Mouse (Mus musculus) thymus, adult 2 months (tissue): ENCODE results near the gene Pafah2.

Source experiments
- CTCF ChIP-seq: fragments of 200-500 bp; IDR thresholded peaks from 2 replicates; pipeline ENCODE4 v1.5.1; 2012; ENCODE audit warnings: mild to moderate bottlenecking, control low read depth, low read length, moderate library complexity, borderline replicate concordance; ENCODE audit not compliant: control insufficient read depth, poor library complexity, insufficient read depth; ENCODE audit errors: extremely low read depth
- POLR2A ChIP-seq: fragments of 200-500 bp; IDR thresholded peaks from 2 replicates; pipeline ENCODE4 v1.6.1; 2012; ENCODE audit warnings: mild to moderate bottlenecking, low read length, control low read depth, moderate library complexity; ENCODE audit not compliant: control insufficient read depth, poor library complexity, insufficient read depth; ENCODE audit errors: extremely low read depth

DNA sequence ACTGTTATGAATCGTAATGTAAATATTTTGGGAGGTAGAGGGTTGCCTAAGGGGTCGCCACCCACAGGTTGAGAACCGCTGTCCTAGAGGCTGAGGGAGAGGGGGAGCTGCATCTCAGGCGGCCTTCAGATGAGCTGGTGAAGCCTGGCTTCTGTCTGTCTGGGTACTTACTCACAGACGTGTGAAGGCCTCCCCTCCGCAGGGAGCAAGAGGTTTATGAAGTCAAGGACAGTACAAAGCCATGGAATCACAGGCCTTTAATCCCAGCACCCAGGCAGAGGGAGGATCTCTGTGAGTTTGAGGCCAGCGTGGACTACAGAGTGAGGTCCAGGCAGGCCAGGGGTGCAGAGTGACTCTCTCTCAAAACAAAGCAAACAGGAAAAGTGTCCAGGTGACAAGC, 21.0 kb downstream of the Pafah2 start:
- TF ChIP-seq CTCF (no peak), POLR2A (no peak)
